Mouse (Mus musculus) heart, embryonic 14.5 days (tissue): ENCODE results near the gene Slc47a1. TPM values are rescaled to one million over a fixed set of nuclear protein-coding genes. Genes with fewer than 3 reads are reported as not detected.
"Not testable (repeated sequence)": the region's sequence is repeated elsewhere in the genome, so short reads cannot be mapped to it uniquely, and the experiment has no call there.

Experiments used
- ATAC-seq: fragments of 200-750 bp; cut with Nextera tagmentation; 2 replicates; pipeline ENCODE4 v1.8.0; 2017; ENCODE audit warnings: low read depth, moderate TSS enrichment; ENCODE audit not compliant: insufficient number of reproducible peaks, insufficient read depth, low FRiP score
- H3K27ac ChIP-seq, 2 experiments: fragments of 200-500 bp in 1 of 2; fragments of 300-500 bp in 1 of 2; sonication (generic) in 1 of 2; replicated peaks in 1 of 2; 2 replicates each; pipeline ENCODE4 v1.5.1; 2012 to 2014; ENCODE audit warnings: low read depth in 2 of 2, low read length in 2 of 2, control low read depth in 1 of 2, mild to moderate bottlenecking in 1 of 2, mixed read lengths in 1 of 2; ENCODE audit not compliant: control insufficient read depth in 1 of 2, insufficient read depth in 1 of 2
- H3K27me3 ChIP-seq: fragments of 300-500 bp; sonication (generic); 2 replicates; pipeline ENCODE4 v1.6.1; 2014; ENCODE audit warnings: mild to moderate bottlenecking, low read length, control low read depth; ENCODE audit not compliant: control insufficient read depth, insufficient read depth
- H3K36me3 ChIP-seq: fragments of 300-500 bp; sonication (generic); 2 replicates; pipeline ENCODE4 v1.6.1; 2014; ENCODE audit warnings: mild to moderate bottlenecking, control low read depth, low read length, mixed read lengths; ENCODE audit not compliant: control insufficient read depth, insufficient read depth
- H3K4me1 ChIP-seq, 2 experiments: fragments of 200-500 bp in 1 of 2; fragments of 300-500 bp in 1 of 2; sonication (generic) in 1 of 2; 2 replicates each; pipeline ENCODE4 v1.6.1; 2012 to 2014; ENCODE audit warnings: low read length in 2 of 2, control low read depth in 1 of 2, mixed read lengths in 1 of 2; ENCODE audit not compliant: control insufficient read depth in 2 of 2, insufficient read depth in 2 of 2
- H3K4me2 ChIP-seq: fragments of 300-500 bp; sonication (generic); 2 replicates; pipeline ENCODE4 v1.6.1; 2014; ENCODE audit warnings: mild to moderate bottlenecking, low read length
- H3K4me3 ChIP-seq, 2 experiments: fragments of 200-500 bp in 1 of 2; fragments of 300-500 bp in 1 of 2; sonication (generic) in 1 of 2; 2 replicates each; pipeline ENCODE4 v1.5.1; 2012 to 2014; ENCODE audit warnings: low read length in 2 of 2, mild to moderate bottlenecking in 2 of 2, control low read depth in 1 of 2, low read depth in 1 of 2, moderate library complexity in 1 of 2; ENCODE audit not compliant: control insufficient read depth in 1 of 2, insufficient read depth in 1 of 2
- H3K9ac ChIP-seq: fragments of 300-500 bp; sonication (generic); 2 replicates; pipeline ENCODE4 v1.6.1; 2014; ENCODE audit warnings: mild to moderate bottlenecking, low read length
- H3K9me3 ChIP-seq: fragments of 300-500 bp; sonication (generic); 2 replicates; pipeline ENCODE4 v1.6.1; 2016; ENCODE audit warnings: low read length, control low read depth; ENCODE audit not compliant: control insufficient read depth
- WGBS: fragments of 180-500 bp; shearing (Covaris S2); extraction: QIAGEN DNeasy Blood & Tissue Kit; methylation state at CpG from one replicate; pipeline ENCODE4 v1.1.7; 2014; 5-methylcytosine and 5-hydroxymethylcytosine counted together
- polyA plus RNA-seq: library from polyadenylated mRNA; unstranded; fragments of >200 nt; fragmentation: Nextera tagmentation; extraction: Ambion mirVana; gene quantifications from 2 replicates; pipeline ENCODE4 v1.2.1, GENCODE M21; 2014

Gene Slc47a1
- 22.0 and 25.3 TPM in 2 replicates for polyA plus RNA-seq

GRCm38 (mm10) chr11:61377881-61378613, at the start of gene Slc47a1:
Slc47a1 (minus strand) TSS chr11:61378345.
- H3K4me1 ChIP-seq = peaks cover 13 to 16% of the 10 kb centered on the region in 2 experiments; a peak in 3 of 4 replicates
- H3K36me3 ChIP-seq = no peaks in the 10 kb centered on the region
- H3K27me3 ChIP-seq = peaks cover 20% of the 10 kb centered on the region
- H3K9ac ChIP-seq = peak within 1 kb of the TSS; percentile 70
- no peak within 1 kb of the TSS for H3K27ac ChIP-seq
- H3K4me3 ChIP-seq = peak within 1 kb of the TSS; percentile 39 to 43
- no peaks in the 10 kb centered on the region for H3K9me3 ChIP-seq
- WGBS = 14% methylated on average over 39 of the region's 39 CpGs
- peak; percentile 36; the same call in 1 of the 2 replicates for ATAC-seq
- H3K4me2 ChIP-seq = peak within 1 kb of the TSS; percentile 79

- 88% methylated on average over 6 of the region's 6 CpGs for WGBS
- Histone ChIP-seq H3K9me3 (0 out of 2 replicates have a peak, but pooled peaks cover 4% of the 10 kb centered on the region), H3K27me3 (no peaks in the 10 kb centered on the region), H3K4me1 (no peaks in the 10 kb centered on the region), H3K9ac (no peak overlapping the region), H3K4me3 (no peak overlapping the region), H3K36me3 (no peaks in the 10 kb centered on the region), H3K27ac (no peak overlapping the region), H3K4me2 (no peak overlapping the region)
- ATAC-seq = no peak
These were observed 41.1 kb upstream of the Slc47a1 start for GRCm38 (mm10) chr11:61419253-61419652.

- H3K4me2 ChIP-seq = no peak overlapping the region
- no peak overlapping the region for H3K9ac ChIP-seq
- ATAC-seq = no peak; the same call in 1 of the 2 replicates
- no peaks in the 10 kb centered on the region for H3K36me3 ChIP-seq
- H3K9me3 ChIP-seq = 0 out of 2 replicates have a peak, but pooled peaks cover 4% of the 10 kb centered on the region
- no peaks in the 10 kb centered on the region for H3K4me1 ChIP-seq
- H3K27ac ChIP-seq = no peak overlapping the region
- H3K27me3 ChIP-seq = no peaks in the 10 kb centered on the region
- no peak overlapping the region for H3K4me3 ChIP-seq
- WGBS = 25% methylated on average over 6 of the region's 6 CpGs
These were observed 39.9 kb upstream of the Slc47a1 start for GRCm38 (mm10) chr11:61417945-61418551.

GRCm38 (mm10) chr11:61416540-61416939, 38.4 kb upstream of the Slc47a1 start:
- H3K9ac ChIP-seq, H3K4me3 ChIP-seq, H3K9me3 ChIP-seq, H3K4me2 ChIP-seq, H3K36me3 ChIP-seq, H3K27me3 ChIP-seq, ATAC-seq, H3K27ac ChIP-seq, H3K4me1 ChIP-seq: not testable (repeated sequence)
- 84% methylated on average over 17 of the region's 17 CpGs for WGBS

GRCm38 (mm10) chr11:61415444-61415843, 37.3 kb upstream of the Slc47a1 start:
- no peak overlapping the region for H3K9ac ChIP-seq
- H3K9me3 ChIP-seq = 0 out of 2 replicates have a peak, but pooled peaks cover 4% of the 10 kb centered on the region
- H3K4me1 ChIP-seq = no peaks in the 10 kb centered on the region
- no peak overlapping the region for H3K27ac ChIP-seq
- H3K4me3 ChIP-seq = no peak overlapping the region
- H3K27me3 ChIP-seq = no peaks in the 10 kb centered on the region
- H3K4me2 ChIP-seq = no peak overlapping the region
- ATAC-seq = no peak
- no peaks in the 10 kb centered on the region for H3K36me3 ChIP-seq
- 78% methylated on average over 1 of the region's 1 CpGs for WGBS

- Histone ChIP-seq H3K9me3 (no peaks in the 10 kb centered on the region), H3K27me3 (no peaks in the 10 kb centered on the region), H3K4me2 (no peak overlapping the region), H3K36me3 (no peaks in the 10 kb centered on the region), H3K4me3 (no peak overlapping the region), H3K4me1 (no peaks in the 10 kb centered on the region), H3K9ac (no peak overlapping the region), H3K27ac (no peak overlapping the region)
- no peak for ATAC-seq
- WGBS = 78% methylated on average over 3 of the region's 3 CpGs
These were observed 36.4 kb upstream of the Slc47a1 start for GRCm38 (mm10) chr11:61414560-61414959.

GRCm38 (mm10) chr11:61413411-61413810, 35.3 kb upstream of the Slc47a1 start:
- no peaks in the 10 kb centered on the region for H3K36me3 ChIP-seq
- 64% methylated on average over 5 of the region's 5 CpGs for WGBS
- ATAC-seq = no peak
- no peak overlapping the region for H3K9ac ChIP-seq
- no peak overlapping the region for H3K27ac ChIP-seq
- H3K4me2 ChIP-seq = no peak overlapping the region
- H3K27me3 ChIP-seq = no peaks in the 10 kb centered on the region
- H3K4me3 ChIP-seq = no peak overlapping the region
- no peaks in the 10 kb centered on the region for H3K4me1 ChIP-seq
- no peaks in the 10 kb centered on the region for H3K9me3 ChIP-seq
